Mouse (Mus musculus) C2C12 (cell line): ENCODE measurements around the gene Nars2.

ENCODE experiments used
- CEBPB ChIP-seq: IDR thresholded peaks from one replicate; pipeline ENCODE4 v1.6.1; 2011; ENCODE audit warnings: low read depth, mild to moderate bottlenecking, control low read depth, moderate library complexity
- CTCF ChIP-seq: IDR thresholded peaks from one replicate; pipeline ENCODE4 v1.5.1; 2011; ENCODE audit not compliant: control insufficient read depth, insufficient read depth, insufficient read length
- MYOD1 ChIP-seq: IDR thresholded peaks from one replicate; pipeline ENCODE4 v1.6.1; 2011; ENCODE audit warnings: low read depth; ENCODE audit not compliant: control insufficient read depth, insufficient read length
- MYOG ChIP-seq: IDR thresholded peaks from one replicate; pipeline ENCODE4 v1.6.1; 2011; ENCODE audit not compliant: control insufficient read depth, insufficient read length; ENCODE audit errors: extremely low read depth

- TF ChIP-seq CTCF, result no peak
- TF ChIP-seq MYOG, result no peak
- TF ChIP-seq CEBPB, result no peak
- TF ChIP-seq MYOD1, result no peak
These were observed 45.1 kb upstream of the Nars2 start for GRCm38 (mm10) chr7:96906216-96906615.
